Mouse (Mus musculus) bone marrow macrophage, adult 2 months (primary cell): ENCODE data around the gene Pdss2.

ENCODE experiments used
- CTCF ChIP-seq: IDR thresholded peaks from 2 replicates; pipeline ENCODE4 v1.5.1; 2012; ENCODE audit warnings: low read depth, mild to moderate bottlenecking, low read length, moderate library complexity
- POLR2A ChIP-seq: IDR thresholded peaks from 2 replicates; pipeline ENCODE4 v1.6.1; 2012; ENCODE audit warnings: mild to moderate bottlenecking, low read depth, low read length, borderline replicate concordance

GRCm38 (mm10) chr10:43372315-43372714 lies 151.0 kb downstream of the Pdss2 start:
- TF ChIP-seq CTCF = no peak
- TF ChIP-seq POLR2A = no peak
